Mouse (Mus musculus): ENCODE measurements around the gene Ndufb5. TPM values are rescaled to one million over a fixed set of nuclear protein-coding genes. Genes with fewer than 3 reads are reported as not detected.
"Not testable (repeated sequence)": the region's sequence is repeated elsewhere in the genome, so short reads cannot be mapped to it uniquely, and the experiment has no call there.

Ndufb5 gene
- total RNA-seq (2022): 100 to 1,000 TPM; 525 to 629 (median 587) TPM

DNA sequence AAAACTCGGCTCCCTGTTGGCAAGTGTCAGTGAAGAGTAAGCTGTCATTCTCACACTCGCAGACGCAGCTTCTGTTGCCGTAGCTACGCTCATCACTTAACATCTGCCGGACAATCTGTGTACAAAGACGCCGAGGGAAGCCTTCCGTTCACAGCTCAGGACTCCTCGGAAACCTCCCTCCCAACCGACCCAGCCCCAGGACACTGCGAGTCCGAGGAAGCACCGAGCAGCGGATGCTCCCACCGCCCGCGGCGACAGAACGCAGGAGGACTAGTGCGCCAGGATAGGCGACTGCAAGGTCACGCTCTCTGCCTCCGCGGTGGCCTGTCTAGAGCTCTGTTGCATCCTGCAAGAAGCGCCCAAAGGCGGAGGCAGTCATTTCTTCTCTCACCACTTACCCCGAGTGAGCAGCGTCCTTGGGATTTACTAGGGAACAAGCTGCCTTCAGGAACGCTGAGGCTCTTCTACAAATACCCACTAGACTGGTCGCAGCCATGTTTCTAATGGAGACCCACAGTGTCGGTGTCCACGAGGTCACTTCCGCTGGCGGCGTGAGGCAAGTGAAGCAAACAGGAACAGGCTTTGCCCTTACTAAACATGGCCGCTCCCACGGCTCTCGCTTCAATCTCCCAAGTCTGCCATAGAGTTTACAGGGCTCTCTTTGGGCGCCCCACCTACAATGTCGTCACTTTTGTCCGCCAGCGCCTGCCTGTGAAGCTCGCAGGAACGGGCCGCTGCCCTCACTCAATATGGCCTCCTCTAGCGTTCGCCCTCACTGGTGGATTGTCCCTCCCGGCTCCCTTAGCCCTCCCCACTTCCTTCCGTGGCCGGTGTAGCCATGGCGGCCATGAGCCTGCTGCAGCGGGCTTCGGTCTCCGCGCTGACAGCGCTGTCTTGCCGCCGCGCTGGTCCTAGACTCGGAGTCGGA lies at the start of gene Ndufb5:
Ndufb5 (plus strand) TSS at position 747 of the 928 bp plus-strand sequence.
- peak; percentile 96 to 98 for DNase-seq (ENCODE audit: low spot score in 2 of 2)

GRCm38 (mm10) chr3:32687156-32687555 lies 49.6 kb upstream of the Ndufb5 start:
- DNase-seq (ENCODE audit: low spot score in 2 of 2): no peak

- DNase-seq (ENCODE audit: low spot score in 2 of 2): no peak
Measured at GRCm38 (mm10) chr3:32689567-32689999, 47.2 kb upstream of the Ndufb5 start.

- DNase-seq (ENCODE audit: low spot score in 2 of 2): no peak
Measured at GRCm38 (mm10) chr3:32690008-32690407, 46.8 kb upstream of the Ndufb5 start.

DNA sequence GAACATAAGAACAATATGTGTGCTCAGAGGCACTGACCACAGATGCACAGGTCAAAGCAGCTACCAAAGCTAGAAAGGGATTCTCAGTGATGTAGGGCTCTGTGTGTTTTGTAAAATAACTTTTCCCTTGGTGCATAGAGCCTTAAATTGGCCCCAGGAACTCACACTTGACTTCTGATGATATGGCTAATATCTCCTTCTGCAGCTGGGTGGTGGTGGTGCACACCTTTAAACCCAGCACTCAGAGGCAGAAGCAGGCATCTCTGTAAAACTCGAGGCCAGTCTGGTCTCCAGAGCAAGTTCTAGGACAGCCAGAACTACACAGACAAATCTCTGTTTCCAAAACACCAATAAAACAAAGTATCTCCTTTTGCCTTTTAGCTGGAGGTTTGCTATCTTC lies 45.9 kb upstream of the Ndufb5 start:
- DNase-seq (ENCODE audit: low spot score in 2 of 2): no peak

DNA sequence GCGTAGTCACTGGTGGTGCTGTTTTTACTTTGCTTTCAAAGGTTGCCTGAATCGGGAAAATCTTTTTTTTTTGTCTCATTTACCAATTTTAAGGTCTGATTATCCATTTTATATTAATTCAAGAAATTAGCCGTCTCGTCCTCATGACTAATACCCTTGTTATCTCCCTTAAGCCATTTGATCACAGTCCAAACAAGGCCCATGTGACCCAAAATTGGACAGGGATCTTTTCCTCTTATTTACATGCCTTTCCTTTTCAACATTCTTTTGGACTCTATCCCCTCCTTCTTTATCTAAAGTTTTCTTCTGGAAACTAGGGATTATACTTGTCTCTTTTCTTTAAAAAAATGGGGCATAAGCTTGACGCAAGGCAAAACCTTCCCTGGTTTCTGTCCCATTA lies 44.9 kb upstream of the Ndufb5 start:
- no peak for DNase-seq (ENCODE audit: low spot score in 2 of 2)

- DNase-seq (ENCODE audit: low spot score in 2 of 2): no peak
Measured at GRCm38 (mm10) chr3:32694211-32694610, 42.6 kb upstream of the Ndufb5 start.

- no peak for DNase-seq (ENCODE audit: low spot score in 2 of 2)
Measured at GRCm38 (mm10) chr3:32694737-32695582, 41.8 kb upstream of the Ndufb5 start.

- no peak for DNase-seq (ENCODE audit: low spot score in 2 of 2)
Measured at GRCm38 (mm10) chr3:32695583-32695980, 41.2 kb upstream of the Ndufb5 start.

GRCm38 (mm10) chr3:32698228-32698863 lies 38.4 kb upstream of the Ndufb5 start:
- DNase-seq (ENCODE audit: low spot score in 2 of 2): peak; percentile 78 to 79

- DNase-seq (ENCODE audit: low spot score in 2 of 2): not testable (repeated sequence)
Measured at GRCm38 (mm10) chr3:32704021-32704420, 32.8 kb upstream of the Ndufb5 start.

DNA sequence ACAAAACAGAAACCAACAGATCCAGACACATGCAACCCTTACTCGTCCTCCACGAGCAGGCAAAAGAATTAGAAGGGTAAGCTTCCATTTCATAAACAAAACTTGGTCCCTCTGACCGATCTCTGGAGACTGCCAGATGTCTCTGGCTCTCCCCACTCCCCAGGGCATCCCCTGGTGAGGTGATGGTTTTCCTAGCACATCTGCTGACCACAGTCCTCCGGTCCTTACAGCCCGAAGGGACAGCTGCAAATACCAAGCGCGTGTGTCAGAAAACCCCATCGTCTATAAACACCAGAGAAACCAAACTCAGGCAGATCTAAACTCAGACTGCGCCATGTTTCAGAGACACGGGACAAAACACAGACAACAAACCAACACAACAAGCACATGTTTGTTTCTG lies 32.2 kb upstream of the Ndufb5 start:
- not testable (repeated sequence) for DNase-seq (ENCODE audit: low spot score in 2 of 2)

GRCm38 (mm10) chr3:32705647-32706348 lies 31.0 kb upstream of the Ndufb5 start, which contains the start of gene Actl6a:
Gene Actl6a, plus strand, starts transcription at chr3:32706298.
- not testable (repeated sequence) for DNase-seq (ENCODE audit: low spot score in 2 of 2)

GRCm38 (mm10) chr3:32708052-32708367 lies 28.8 kb upstream of the Ndufb5 start:
- DNase-seq (ENCODE audit: low spot score in 2 of 2): no peak

DNA sequence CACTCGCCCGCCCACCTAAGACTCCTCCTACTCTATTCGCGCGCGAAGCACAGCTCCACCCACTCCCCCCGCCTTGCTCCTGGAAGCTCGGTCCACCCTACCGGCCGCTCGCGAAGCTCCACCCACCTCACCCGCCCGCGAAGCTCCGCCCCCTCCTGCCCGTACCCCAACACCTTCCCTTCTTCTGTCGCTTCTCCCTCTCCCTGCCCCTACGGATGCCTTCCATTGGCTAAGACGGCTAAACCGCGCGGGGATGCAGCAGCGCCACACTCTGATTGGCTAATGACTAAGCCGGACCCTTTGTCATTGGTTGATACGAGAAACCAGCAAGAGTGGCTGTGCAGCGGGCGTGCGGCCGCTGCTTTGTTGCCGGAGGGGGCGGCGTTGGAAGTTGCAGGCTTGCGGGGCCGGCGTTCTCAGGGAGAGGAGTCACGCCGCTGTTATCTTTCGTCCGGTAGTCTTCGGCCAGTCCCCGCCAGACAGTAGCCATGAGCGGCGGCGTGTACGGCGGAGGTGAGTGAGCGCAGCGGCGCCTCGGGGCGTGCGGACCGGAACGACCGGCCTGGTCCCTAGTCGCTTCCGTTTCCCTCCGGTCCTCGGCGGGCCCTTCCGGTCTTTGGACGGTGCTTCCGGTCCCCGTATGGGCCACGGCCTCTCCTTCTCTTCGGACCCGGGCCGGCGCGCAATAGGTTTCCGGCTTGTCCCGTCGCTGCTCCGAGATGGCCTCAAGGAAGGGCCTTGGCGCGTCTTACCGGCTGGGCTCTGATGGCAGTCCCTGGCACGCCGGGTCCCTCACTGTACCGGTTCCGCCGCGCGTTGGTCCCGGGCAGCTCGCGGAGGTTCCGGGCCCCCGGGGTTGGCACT lies 28.2 kb upstream of the Ndufb5 start:
- peak; percentile 94 to 95 for DNase-seq (ENCODE audit: low spot score in 2 of 2)

- no peak for DNase-seq (ENCODE audit: low spot score in 2 of 2)
Measured at GRCm38 (mm10) chr3:32709388-32709787, 27.4 kb upstream of the Ndufb5 start.

DNA sequence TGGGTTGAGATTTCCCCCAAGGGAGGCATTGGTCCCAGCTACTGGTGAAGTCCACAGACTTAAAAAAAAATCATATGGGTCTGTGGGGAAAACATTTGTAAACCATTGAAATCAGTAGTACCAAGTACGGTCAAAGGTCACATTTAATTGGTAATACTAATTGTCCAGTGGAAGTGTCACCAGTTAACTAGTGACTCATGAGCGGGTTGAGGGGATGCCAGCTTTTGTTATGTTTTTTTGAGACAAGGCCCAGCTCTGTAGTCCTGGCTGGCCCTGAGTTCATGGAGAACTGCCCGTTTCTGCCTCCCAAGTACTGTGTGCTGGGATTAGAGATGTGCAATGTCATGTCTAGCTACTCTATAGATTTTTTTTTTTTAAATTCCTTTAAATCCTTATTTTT lies 23.1 kb upstream of the Ndufb5 start:
- no peak for DNase-seq (ENCODE audit: low spot score in 2 of 2)

DNA sequence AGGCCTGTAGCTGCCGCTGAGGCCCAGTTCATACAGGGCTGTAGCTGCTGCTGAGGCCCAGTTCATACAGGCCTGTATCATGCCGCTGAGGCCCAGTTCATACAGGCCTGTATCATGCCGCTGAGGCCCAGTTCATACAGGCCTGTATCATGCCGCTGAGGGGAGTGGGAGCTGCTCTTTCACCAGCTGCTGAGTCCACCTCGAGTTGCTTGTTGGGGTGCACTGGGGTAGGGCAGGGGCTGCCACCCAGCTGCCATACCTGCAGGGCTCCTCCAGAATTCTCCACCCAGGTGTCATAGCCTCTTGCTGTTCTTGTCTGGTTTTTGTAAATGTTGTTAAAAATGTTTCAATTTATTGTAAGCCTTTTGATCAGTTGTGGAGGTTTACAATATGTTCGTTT lies 19.4 kb upstream of the Ndufb5 start:
- DNase-seq (ENCODE audit: low spot score in 2 of 2): not testable (repeated sequence)

GRCm38 (mm10) chr3:32718271-32718670 lies 18.5 kb upstream of the Ndufb5 start:
- no peak for DNase-seq (ENCODE audit: low spot score in 2 of 2)

GRCm38 (mm10) chr3:32724191-32724590 lies 12.6 kb upstream of the Ndufb5 start:
- no peak for DNase-seq (ENCODE audit: low spot score in 2 of 2)

All from gastrocnemius, adult 8-10 months (tissue).